Mouse (Mus musculus): ENCODE measurements at regions not wholly inside any gene's neighbourhood (a gene's known extent, or its start where the extent isn't known, plus 50 kb on each side); places are given as distances from the start of the nearest gene placed in this dataset.

DNA sequence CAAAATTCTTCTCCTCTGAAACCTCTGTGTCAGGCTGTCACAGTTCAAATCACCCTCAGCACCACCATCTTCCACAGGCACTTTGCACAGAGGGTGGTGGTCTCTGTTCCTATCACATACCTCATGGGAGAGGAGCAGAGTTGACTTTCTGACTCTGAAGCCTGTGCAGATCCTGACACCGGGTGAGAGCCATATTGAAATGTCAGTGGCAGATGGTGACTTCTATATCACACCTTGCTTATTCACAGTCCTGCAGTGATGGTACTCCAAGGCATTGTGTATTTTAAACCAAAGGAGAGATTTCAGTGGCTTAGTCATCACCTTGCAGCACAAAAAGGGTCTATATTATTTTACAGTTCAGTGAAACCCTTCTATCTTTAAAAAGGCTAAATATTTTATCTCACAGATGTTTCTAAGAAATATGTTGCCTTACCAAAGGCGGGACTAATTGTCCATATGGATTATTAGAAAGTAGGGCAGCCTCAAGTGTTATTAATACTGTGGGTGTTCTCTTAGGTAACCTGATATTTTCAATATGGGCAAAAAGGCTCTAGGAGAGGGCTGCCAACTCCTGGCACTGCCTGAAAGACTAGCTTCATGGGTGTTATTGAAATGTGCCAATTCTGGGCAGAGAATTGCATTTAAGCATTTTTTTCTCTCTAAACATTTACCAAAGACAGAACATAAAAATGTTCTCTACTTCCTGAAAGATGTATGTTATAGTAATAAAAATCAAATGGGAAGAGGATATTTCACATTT is 378.1 kb downstream of the Fat4 start:
- Histone ChIP-seq H3K27me3 (ENCODE audit: insufficient read depth, poor library complexity, severe bottlenecking) (no peaks in the 10 kb centered on the region), H3K27ac (no peak overlapping the region), H3K9me3 (no peaks in the 10 kb centered on the region), H3K36me3 (no peaks in the 10 kb centered on the region), H3K4me3 (no peak overlapping the region), H3K4me1 (replicated peaks) (no peaks in the 10 kb centered on the region)
- 84% methylated on average over 2 of the region's 2 CpGs for WGBS
- DNase-seq (ENCODE audit: low spot score): no peak

DNA sequence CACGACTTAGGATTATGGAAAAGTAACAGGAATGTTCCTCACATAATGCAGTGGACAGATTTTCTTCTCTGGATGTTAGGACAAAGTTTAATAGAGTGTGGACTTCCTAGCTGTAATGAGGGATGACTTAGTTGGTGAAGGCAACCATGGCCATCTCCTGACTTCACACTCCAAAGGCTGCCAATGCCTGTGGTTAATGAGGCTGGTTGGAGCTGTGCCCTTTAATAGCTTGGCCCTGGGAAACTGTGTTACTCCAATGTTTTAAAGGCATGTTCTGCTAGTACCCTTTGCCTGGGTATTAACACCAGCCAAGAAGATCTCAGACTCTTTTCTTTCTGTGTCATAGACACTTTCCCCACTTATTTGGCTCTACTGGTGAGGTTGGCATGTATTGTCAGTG is 378.9 kb downstream of the Fat4 start:
- H3K27me3 ChIP-seq (ENCODE audit: insufficient read depth, poor library complexity, severe bottlenecking): no peaks in the 10 kb centered on the region
- 90% methylated on average over 1 of the region's 1 CpGs for WGBS
- no peak overlapping the region for H3K4me3 ChIP-seq
- no peaks in the 10 kb centered on the region for H3K36me3 ChIP-seq
- DNase-seq (ENCODE audit: low spot score): no peak
- H3K9me3 ChIP-seq: no peaks in the 10 kb centered on the region
- no peaks in the 10 kb centered on the region for H3K4me1 ChIP-seq (replicated peaks)
- no peak overlapping the region for H3K27ac ChIP-seq

DNA sequence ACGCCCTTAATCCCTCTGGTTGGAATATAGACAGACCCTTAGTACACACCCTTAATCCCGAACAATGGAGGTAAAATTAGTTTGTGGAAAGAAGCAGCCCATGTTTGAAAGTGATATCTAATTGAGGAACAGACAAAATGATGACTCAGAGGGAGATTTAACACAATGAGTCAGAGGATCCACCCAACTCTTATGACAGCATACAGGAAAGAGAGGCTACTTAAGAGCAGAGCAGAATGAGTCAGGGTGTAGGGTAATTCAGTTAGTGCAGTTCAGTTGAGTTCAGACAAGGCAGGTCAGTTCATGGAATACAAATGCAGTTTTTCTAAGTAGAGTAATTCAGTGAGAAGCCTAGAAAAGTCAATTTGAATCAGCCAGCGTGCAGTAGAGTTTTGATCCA is 382.6 kb downstream of the Fat4 start:
- Histone ChIP-seq H3K27me3 (ENCODE audit: insufficient read depth, poor library complexity, severe bottlenecking) (no peaks in the 10 kb centered on the region), H3K4me3 (no peak overlapping the region), H3K9me3 (no peaks in the 10 kb centered on the region), H3K27ac (no peak overlapping the region), H3K36me3 (no peaks in the 10 kb centered on the region), H3K4me1 (replicated peaks) (no peaks in the 10 kb centered on the region)
- no peak for DNase-seq (ENCODE audit: low spot score)
- 91% methylated on average over 3 of the region's 3 CpGs for WGBS

DNA sequence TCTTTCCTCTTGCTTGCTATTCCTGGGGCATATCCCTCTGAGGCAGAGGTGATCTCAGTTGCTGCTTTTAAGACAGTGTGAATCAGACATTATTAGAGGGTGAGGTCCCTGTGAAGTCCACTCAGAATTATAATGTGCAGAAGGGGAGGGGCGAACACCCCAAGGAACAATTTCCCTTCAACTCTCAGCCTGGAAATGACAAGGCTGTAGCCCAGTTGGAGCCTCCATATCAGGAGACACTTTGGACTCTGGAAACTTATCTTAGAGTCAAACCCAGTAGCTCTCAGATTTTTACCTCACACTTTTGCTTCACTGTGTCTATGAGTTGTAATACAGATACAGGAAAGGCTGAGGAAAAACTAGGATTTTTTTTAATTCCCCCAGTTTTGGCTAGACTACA is 385.9 kb downstream of the Fat4 start:
- no peaks in the 10 kb centered on the region for H3K27me3 ChIP-seq (ENCODE audit: insufficient read depth, poor library complexity, severe bottlenecking)
- WGBS: 91% methylated on average over 1 of the region's 1 CpGs
- no peak for DNase-seq (ENCODE audit: low spot score)

DNA sequence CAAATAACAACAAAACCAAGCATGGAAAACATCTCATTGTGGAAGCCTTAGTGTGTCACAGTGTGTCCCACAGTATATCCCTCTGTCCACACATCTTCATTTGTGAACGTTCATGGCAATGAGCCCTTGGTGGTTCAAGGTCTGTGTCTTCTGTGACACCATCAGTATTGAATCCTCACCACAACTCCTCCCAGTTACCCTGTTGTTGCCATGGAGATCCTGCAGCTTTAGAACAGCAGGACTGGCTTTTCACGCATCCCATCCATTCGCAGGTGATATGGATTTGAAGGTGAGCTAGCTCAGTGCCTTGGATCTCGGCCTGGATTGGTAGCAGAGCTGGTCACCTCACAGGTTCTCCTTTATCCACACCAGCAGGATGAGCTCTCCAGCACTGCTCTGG is 390.2 kb downstream of the Fat4 start:
- H3K4me1 ChIP-seq (replicated peaks): 0 out of 2 replicates have a peak, but pooled peaks cover 5% of the 10 kb centered on the region
- H3K9me3 ChIP-seq: no peaks in the 10 kb centered on the region
- 80% methylated on average over 4 of the region's 4 CpGs for WGBS
- H3K4me3 ChIP-seq: no peak overlapping the region
- no peak for DNase-seq (ENCODE audit: low spot score)
- no peaks in the 10 kb centered on the region for H3K27me3 ChIP-seq (ENCODE audit: insufficient read depth, poor library complexity, severe bottlenecking)
- no peaks in the 10 kb centered on the region for H3K36me3 ChIP-seq
- no peak overlapping the region for H3K27ac ChIP-seq

More for the DNA sequence above, 385.9 kb downstream of the Fat4 start:
- H3K4me1 ChIP-seq (replicated peaks): 0 out of 2 replicates have a peak, but pooled peaks cover 5% of the 10 kb centered on the region
- no peaks in the 10 kb centered on the region for H3K36me3 ChIP-seq
- H3K9me3 ChIP-seq: no peaks in the 10 kb centered on the region
- no peak overlapping the region for H3K27ac ChIP-seq
- H3K4me3 ChIP-seq: no peak overlapping the region

DNA sequence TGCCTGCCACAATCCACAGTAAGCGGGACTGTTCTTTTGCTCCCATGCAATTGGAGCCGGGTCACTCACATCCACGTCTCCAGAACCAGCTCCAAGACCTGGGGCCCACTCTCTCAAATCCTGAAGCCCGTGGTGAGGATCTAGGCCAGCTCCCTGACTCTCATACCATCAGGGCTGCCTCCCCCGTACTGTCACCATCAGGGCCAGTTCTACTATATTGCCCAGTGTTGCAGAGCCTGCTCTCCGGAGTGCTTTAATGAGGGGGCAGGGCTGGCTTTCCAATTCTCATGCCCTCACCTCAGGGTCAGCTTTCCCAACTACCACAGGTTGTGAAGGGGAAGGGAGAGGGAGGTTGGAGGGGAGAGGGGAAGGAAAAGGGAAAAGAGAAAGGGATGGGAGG is 390.6 kb downstream of the Fat4 start:
- no peaks in the 10 kb centered on the region for H3K36me3 ChIP-seq

DNA sequence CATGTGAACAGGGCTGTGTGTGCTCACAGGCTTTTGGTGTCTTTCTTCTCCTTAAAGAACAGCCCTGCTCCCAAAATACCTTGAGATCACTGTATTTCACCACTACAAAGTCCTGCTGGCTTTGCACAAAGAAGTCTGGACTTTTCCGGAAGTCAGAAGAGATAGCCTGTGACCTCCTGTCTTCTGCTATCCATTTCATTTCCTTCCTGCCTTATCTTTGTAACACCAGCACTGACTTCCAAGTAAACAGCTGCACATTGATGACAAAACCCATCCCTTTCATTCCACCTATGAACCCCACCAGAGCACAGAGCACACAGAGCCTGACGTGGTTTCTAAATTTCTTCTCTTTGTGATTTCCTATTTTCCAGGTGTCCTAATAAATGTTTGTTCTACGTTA is 408.5 kb downstream of the Fat4 start:
- H3K9me3 ChIP-seq: no peaks in the 10 kb centered on the region
- H3K36me3 ChIP-seq: no peaks in the 10 kb centered on the region
- H3K27ac ChIP-seq: no peak overlapping the region
- no peaks in the 10 kb centered on the region for H3K27me3 ChIP-seq (ENCODE audit: insufficient read depth, poor library complexity, severe bottlenecking)
- H3K4me1 ChIP-seq (replicated peaks): no peaks in the 10 kb centered on the region
- 87% methylated on average over 3 of the region's 3 CpGs for WGBS
- no peak overlapping the region for H3K4me3 ChIP-seq
- DNase-seq (ENCODE audit: low spot score): no peak

More for the DNA sequence above, 390.6 kb downstream of the Fat4 start:
- Histone ChIP-seq H3K27ac (no peak overlapping the region), H3K4me3 (no peak overlapping the region), H3K4me1 (replicated peaks) (0 out of 2 replicates have a peak, but pooled peaks cover 5% of the 10 kb centered on the region), H3K9me3 (no peaks in the 10 kb centered on the region), H3K27me3 (ENCODE audit: insufficient read depth, poor library complexity, severe bottlenecking) (no peaks in the 10 kb centered on the region)
- no peak for DNase-seq (ENCODE audit: low spot score)
- 85% methylated on average over 6 of the region's 6 CpGs for WGBS

DNA sequence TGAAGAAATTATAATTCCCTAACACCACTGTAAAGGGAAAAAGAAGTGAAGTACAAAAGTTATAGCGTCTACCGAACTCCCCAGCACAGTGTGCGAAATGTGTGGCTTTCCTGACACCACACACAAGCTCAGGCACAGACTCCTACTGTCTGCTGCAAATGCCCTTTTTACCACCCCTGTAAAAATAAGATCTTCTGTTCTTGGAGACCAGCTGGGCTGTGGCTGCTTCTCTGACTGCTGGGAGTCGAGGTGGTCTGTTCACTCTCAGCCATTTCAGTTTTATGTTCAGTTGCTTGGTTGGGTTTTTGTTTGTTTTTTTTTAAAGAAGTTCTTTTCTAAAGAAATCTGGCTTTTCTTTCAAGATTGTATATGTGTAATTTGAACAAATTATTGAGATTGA is 409.5 kb downstream of the Fat4 start:
- Histone ChIP-seq H3K4me3 (no peak overlapping the region), H3K27ac (no peak overlapping the region), H3K27me3 (ENCODE audit: insufficient read depth, poor library complexity, severe bottlenecking) (no peaks in the 10 kb centered on the region), H3K36me3 (no peaks in the 10 kb centered on the region), H3K9me3 (no peaks in the 10 kb centered on the region), H3K4me1 (replicated peaks) (no peaks in the 10 kb centered on the region)
- DNase-seq (ENCODE audit: low spot score): no peak
- WGBS: 87% methylated on average over 4 of the region's 4 CpGs

DNA sequence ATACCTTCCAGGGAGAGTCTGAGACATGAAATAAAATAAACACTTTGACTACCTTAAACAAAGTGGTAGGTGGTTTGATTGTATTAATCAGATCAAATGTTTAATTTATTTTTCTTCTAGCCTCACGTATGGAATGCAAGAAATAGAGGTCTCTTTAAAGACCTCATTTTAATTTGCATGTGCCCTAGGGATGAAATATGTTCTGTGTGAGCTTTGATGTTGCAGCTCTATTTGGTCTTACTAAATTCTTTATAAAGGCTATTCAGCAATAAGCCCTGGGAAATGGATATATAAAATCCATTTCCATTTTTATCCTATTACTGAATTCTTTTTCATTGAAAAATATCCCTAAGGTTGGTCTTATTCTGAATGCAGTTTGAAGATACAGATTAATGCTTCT is 422.7 kb downstream of the Fat4 start:
- Histone ChIP-seq H3K4me1 (replicated peaks) (peaks cover 7% of the 10 kb centered on the region; the same call in 1 of the 2 replicates), H3K36me3 (no peaks in the 10 kb centered on the region), H3K4me3 (no peak overlapping the region), H3K27me3 (ENCODE audit: insufficient read depth, poor library complexity, severe bottlenecking) (no peaks in the 10 kb centered on the region), H3K9me3 (no peaks in the 10 kb centered on the region), H3K27ac (no peak overlapping the region)
- DNase-seq (ENCODE audit: low spot score): no peak
- WGBS: 84% methylated on average over 1 of the region's 1 CpGs

DNA sequence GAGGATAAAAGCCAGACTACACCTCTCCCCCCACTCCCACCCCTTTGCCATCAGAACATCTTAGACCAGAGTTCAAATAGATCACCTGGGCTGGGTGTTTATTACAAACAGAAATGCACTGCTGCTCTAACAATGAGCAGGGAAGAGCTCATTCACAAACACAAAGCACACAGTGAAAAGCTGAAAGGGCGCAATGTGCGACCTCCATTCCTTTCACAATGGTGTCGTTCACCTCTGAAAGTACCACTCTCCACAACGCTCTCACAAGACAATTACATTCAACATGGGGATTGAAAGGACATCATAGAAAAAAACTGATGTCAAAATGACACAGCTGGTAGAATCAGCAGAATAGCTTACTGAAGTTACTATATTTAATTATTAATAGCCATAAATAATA is 426.8 kb downstream of the Fat4 start:
- no peak overlapping the region for H3K27ac ChIP-seq
- H3K4me1 ChIP-seq (replicated peaks): 0 out of 2 replicates have a peak, but pooled peaks cover 3% of the 10 kb centered on the region
- no peaks in the 10 kb centered on the region for H3K36me3 ChIP-seq
- WGBS: 61% methylated on average over 4 of the region's 4 CpGs
- no peak for DNase-seq (ENCODE audit: low spot score)
- no peaks in the 10 kb centered on the region for H3K9me3 ChIP-seq
- H3K4me3 ChIP-seq: no peak overlapping the region
- no peaks in the 10 kb centered on the region for H3K27me3 ChIP-seq (ENCODE audit: insufficient read depth, poor library complexity, severe bottlenecking)

DNA sequence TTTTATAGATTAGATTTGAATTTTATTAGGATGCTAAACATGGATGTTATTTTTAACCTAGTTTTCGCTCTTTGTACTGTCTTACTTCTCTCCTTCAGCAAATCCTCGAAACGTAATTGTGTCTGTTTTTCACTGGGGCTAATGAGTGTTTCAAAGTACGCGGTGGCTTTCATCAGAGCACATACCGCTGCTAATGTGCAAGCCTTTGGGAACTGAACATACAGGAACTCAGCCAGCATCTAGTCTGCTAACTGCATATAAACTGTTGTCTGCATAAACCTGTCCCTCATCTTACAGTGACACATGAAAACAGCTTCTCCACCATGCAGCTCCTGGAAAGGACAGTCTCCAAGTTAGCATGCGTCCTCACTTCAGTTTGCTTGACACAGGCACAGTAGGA is 434.1 kb downstream of the Fat4 start:
- H3K36me3 ChIP-seq: no peaks in the 10 kb centered on the region
- no peaks in the 10 kb centered on the region for H3K4me1 ChIP-seq (replicated peaks)
- no peaks in the 10 kb centered on the region for H3K9me3 ChIP-seq
- WGBS: 87% methylated on average over 7 of the region's 7 CpGs
- no peak overlapping the region for H3K27ac ChIP-seq
- no peak for DNase-seq (ENCODE audit: low spot score)
- H3K4me3 ChIP-seq: no peak overlapping the region
- H3K27me3 ChIP-seq (ENCODE audit: insufficient read depth, poor library complexity, severe bottlenecking): no peaks in the 10 kb centered on the region

DNA sequence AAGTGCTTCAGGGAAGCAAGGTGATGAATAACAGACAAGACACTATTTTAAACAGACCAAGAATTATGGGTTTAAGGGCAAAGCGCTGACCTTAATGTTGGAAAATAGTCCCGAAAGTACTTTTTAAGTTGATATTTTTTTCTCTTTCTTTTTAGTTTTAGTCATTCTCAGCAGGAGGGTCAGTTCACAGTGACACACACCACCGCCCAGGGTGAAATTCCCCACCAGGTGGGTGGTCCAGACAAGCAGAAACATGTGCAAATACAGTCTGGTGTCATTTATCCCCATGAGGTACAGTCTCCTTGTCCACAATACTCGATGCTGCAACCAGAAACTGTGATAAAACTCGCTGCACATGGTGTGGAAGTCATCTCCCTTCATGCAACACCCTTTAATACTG is 435.5 kb downstream of the Fat4 start:
- Histone ChIP-seq H3K27ac (no peak overlapping the region), H3K36me3 (no peaks in the 10 kb centered on the region), H3K4me3 (no peak overlapping the region), H3K9me3 (no peaks in the 10 kb centered on the region), H3K27me3 (ENCODE audit: insufficient read depth, poor library complexity, severe bottlenecking) (no peaks in the 10 kb centered on the region), H3K4me1 (replicated peaks) (no peaks in the 10 kb centered on the region)
- 63% methylated on average over 5 of the region's 5 CpGs for WGBS
- DNase-seq (ENCODE audit: low spot score): peak; percentile 33

DNA sequence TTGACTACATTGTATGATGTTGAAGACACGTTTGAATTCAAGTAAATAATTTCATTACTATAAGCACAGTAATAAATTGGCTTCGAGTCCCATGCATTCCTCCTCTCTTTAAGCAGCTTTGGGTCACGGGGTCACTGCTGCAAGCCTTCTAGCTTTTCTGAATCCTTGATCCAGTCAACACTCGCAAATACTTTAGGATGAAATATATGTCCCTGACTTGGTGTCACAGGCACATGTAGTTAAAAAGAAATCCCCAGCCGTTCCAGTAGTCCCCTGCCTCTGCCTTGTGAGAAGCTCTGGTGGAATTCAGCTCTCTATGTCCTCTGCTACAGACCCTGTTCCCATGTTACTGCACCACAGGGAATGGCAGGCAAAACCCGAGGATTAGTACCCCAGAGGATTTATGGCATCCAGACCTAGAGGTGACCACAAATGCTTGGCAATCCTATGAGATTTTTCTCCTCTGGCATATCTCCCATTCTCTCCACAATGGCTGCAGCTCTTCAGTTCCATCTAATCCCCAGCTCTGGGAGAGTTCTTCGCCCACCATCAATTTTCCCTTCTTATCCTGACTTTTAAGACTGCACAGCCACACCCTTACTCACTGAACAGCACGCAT is 449.0 kb downstream of the Fat4 start:
- 64% methylated on average over 8 of the region's 8 CpGs for WGBS
- Histone ChIP-seq H3K9me3 (peaks cover 10% of the 10 kb centered on the region; the same call in 1 of the 2 replicates), H3K36me3 (no peaks in the 10 kb centered on the region), H3K4me1 (replicated peaks) (no peaks in the 10 kb centered on the region; the same call in 1 of the 2 replicates), H3K4me3 (no peak overlapping the region), H3K27me3 (ENCODE audit: insufficient read depth, poor library complexity, severe bottlenecking) (no peaks in the 10 kb centered on the region), H3K27ac (no peak overlapping the region)
- DNase-seq (ENCODE audit: low spot score): no peak

Measured in hindbrain, embryonic 10.5 days (tissue).